Mouse (Mus musculus) stomach, postnatal 0 days (tissue): ENCODE measurements at regions not wholly inside any gene's neighbourhood (a gene's known extent, or its start where the extent isn't known, plus 50 kb on each side); places are given as distances from the start of the nearest gene placed in this dataset.

Experiments used
- CTCF ChIP-seq: IDR thresholded peaks from 2 replicates; pipeline ENCODE4 v1.5.1; 2016; ENCODE audit warnings: antibody characterized with exemption, low read depth, mild to moderate bottlenecking, moderate library complexity
- EP300 ChIP-seq: optimal IDR thresholded peaks from 2 replicates; pipeline ENCODE3; 2016; ENCODE audit warnings: antibody characterized with exemption

DNA sequence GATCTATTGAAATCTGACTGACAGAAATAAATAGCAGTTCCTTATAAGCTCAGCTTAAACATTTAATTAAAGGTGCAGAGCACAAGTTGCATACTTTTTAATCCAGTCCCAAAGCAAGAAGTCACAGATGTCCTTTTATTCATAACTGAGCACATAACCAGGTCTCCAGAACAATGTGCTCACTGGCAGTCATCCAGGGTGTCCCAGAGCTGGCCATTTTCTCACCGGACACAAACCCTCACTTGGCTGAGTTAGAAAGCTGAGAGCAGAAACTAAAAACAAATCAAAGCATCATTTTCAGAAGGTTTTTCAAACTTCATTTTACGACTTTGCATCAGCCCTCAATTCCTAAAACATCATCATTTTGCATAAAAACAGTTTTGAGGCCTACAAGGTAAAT lies 75.9 kb downstream of the Zfp330 start:
- no peak for TF ChIP-seq EP300
- TF ChIP-seq CTCF: no peak
